Mouse (Mus musculus) embryo, embryonic 10 days (tissue): ENCODE data around the gene Zcchc24.
A peak's percentile ranks its signal among the peaks of the same experiment; 100 is the strongest.

Experiments
- DNase-seq: peaks from one replicate; pipeline ENCODE4 v3.0.0-alpha.2; 2015; ENCODE audit warnings: low spot score

The Zcchc24 gene

DNA sequence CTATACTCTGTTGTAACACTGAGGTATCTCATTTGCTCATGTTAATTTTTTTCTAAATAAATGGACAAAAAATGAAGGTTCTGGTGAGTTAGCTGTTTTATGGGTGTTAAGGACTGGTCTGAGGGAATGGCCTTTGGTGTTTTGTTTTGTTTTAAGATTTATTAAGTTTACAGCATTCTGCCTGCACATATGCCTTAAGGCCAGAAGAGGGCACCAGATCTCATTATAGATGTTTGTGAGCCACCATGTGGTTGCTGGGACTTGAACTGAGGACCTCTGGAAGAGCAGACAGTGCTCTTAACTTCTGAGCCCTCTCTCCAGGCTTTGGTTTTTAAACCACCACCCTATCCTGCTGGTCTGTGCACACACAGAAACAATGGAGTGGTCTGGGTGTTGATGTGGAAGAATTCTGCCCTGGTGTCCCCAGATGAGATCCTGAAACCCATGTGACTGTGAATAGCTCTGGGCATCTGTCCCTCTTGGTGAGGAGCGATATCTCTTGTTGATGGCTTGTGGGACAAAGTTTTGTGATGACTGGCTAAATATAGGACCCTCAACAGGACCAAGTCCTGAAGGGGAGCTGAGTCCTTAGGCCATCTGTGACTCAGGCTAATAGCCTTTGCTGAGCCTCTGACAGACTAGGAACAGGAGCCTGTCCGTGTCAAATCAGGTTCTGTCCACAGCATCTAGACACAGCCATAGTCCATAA is 102.0 kb downstream of the Zcchc24 start:
- DNase-seq: peak; percentile 31

DNA sequence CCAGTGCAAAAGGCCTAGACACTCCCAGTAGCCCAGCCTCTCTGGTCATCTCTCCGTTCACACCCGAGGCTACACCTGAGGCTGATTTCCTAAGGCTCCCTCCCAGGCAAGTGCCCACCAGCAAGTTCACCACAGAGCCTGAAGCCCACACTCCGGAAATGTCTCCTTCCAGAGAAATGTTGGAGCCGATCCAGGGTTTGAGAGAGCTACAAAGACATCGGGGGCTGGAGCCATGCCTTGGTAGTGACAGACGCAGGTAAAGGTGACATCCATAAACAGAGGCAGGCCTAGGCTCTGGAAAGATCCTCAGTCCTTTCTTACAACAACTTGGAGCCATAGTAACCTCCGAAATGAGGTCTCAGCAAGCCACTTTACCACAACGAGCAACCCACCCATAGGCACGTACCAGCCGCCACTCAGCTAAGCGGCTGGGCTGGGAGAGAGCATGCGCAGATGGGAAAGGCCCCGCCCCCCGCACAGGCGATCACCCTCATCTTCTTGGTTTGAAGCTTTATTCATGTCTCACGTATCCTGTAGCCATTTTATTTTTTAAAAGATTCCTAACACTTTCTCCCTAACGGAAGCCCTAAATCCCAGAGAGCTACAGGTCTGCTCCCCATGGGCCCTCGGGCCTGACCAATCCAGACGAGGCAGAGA is 103.4 kb downstream of the Zcchc24 start:
- peak; percentile 19 for DNase-seq

DNA sequence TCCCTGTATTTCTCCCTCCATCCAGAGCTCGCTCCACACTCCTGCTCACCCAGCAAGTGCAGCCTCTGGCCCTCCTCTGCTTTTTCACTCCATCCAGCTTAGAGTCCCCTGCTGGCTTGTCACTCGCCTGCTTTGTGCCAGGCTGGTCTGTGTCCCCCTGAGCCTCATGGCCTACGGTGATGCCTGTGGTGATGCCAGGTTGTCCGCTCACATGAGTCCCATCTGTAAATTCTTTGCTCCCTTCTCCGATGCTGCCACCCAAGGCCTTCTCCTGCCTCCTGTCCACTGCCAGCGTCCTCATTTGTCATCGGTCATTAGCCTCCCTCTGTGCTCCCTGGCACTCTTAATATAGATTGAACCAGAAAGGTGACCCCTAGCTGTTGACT is 104.5 kb downstream of the Zcchc24 start:
- DNase-seq: no peak

DNA sequence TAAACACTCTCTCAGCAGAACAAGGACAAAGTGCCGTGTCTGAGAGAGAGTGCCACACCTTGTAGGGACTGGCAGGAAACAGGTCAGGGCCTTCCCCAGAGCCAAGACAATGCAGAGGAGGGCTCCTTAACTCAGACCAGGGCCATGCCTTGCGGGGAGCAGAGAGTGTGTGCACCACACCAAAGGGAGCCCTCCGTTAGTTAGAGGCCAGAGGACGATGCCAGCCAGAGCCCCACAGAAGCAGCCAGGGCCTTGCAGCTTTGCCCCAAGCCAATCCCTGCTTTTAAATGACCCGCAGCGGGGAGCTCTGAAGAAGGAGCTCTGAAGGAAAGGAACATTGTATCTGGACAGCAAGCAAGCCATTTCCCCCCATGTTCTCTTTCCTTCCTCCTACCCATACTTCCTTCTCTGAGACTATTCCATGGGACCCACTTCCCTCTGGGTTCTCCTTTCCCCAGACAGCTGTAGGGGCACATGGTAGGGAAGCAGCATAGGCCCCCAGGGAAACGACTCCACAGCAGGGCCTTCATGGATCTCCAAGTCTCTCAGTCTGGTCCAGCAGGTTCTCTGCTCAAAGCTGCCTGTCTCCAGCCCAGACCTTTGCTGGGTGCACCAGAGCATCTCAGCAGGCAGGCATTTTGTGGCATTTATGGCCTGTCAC is 105.1 kb downstream of the Zcchc24 start:
- no peak for DNase-seq
